Mouse (Mus musculus) lung, adult 2 months (tissue): ENCODE data around the gene Blmh.

Source experiments
- CTCF ChIP-seq: fragments of 200-500 bp; IDR thresholded peaks from 2 replicates; pipeline ENCODE4 v1.5.1; 2011; ENCODE audit warnings: mild to moderate bottlenecking, low read length, control low read depth; ENCODE audit not compliant: insufficient read depth
- POLR2A ChIP-seq: fragments of 200-500 bp; IDR thresholded peaks from 2 replicates; pipeline ENCODE4 v1.6.1; 2011; ENCODE audit warnings: low read depth, mild to moderate bottlenecking, control low read depth, low read length, borderline replicate concordance; ENCODE audit errors: extremely low read depth

DNA sequence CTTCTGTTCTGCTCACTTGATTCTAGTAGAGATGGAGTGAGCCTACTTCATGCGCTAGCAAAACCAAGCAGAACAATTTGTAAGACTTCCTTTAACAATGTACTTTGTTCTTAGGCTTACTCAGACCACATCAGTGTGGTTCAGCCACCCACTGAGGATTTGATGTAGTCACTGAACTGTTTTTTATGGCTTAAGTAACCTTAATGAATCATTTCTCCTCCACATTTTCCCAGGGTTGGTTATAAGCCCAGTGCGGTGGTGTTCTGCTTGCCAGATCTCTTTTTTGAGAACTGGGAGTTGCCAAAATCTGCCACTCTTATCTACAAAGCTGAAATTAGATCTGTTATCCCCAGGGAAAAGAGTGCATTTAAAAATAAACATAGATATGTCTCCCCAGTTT lies 28.9 kb downstream of the Blmh start:
- TF ChIP-seq CTCF (no peak), POLR2A (no peak)
